Mouse (Mus musculus): ENCODE results near the gene Gm17660.
A peak's percentile ranks its signal among the peaks of the same experiment; 100 is the strongest.

Gm17660 gene

GRCm38 (mm10) chr5:104080736-104081135 lies 3.3 kb upstream of the Gm17660 start:
- DNase-seq (ENCODE audit: low read depth, low spot score) = no peak

GRCm38 (mm10) chr5:104076361-104076760 lies 1.0 kb downstream of the Gm17660 start:
- DNase-seq (ENCODE audit: low read depth, low spot score) = peak; percentile 35

- DNase-seq (ENCODE audit: low read depth, low spot score) = peak; percentile 71
Observed at GRCm38 (mm10) chr5:104074388-104074787, 3.0 kb downstream of the Gm17660 start.

GRCm38 (mm10) chr5:104073602-104074001 lies 3.8 kb downstream of the Gm17660 start:
- no peak for DNase-seq (ENCODE audit: low read depth, low spot score)

GRCm38 (mm10) chr5:104072272-104072886 lies 5.0 kb downstream of the Gm17660 start:
- DNase-seq (ENCODE audit: low read depth, low spot score) = peak; percentile 69

GRCm38 (mm10) chr5:104071048-104071447 lies 6.4 kb downstream of the Gm17660 start:
- DNase-seq (ENCODE audit: low read depth, low spot score) = no peak

- peak; percentile 73 for DNase-seq (ENCODE audit: low read depth, low spot score)
Observed at GRCm38 (mm10) chr5:104068751-104069150, 8.7 kb downstream of the Gm17660 start.

GRCm38 (mm10) chr5:104062773-104063551 lies 14.4 kb downstream of the Gm17660 start:
- DNase-seq (ENCODE audit: low read depth, low spot score) = no peak

GRCm38 (mm10) chr5:104061936-104062772 lies 15.3 kb downstream of the Gm17660 start:
- peak; percentile 10 for DNase-seq (ENCODE audit: low read depth, low spot score)

- peak; percentile 61 for DNase-seq (ENCODE audit: low read depth, low spot score)
Observed at GRCm38 (mm10) chr5:104060429-104060828, 17.0 kb downstream of the Gm17660 start.

- DNase-seq (ENCODE audit: low read depth, low spot score) = peak; percentile 7
Observed at GRCm38 (mm10) chr5:104059628-104060027, 17.8 kb downstream of the Gm17660 start.

- peak; percentile 27 for DNase-seq (ENCODE audit: low read depth, low spot score)
Observed at GRCm38 (mm10) chr5:104058021-104058420, 19.4 kb downstream of the Gm17660 start.

GRCm38 (mm10) chr5:104056295-104056694 lies 21.1 kb downstream of the Gm17660 start:
- peak; percentile 27 for DNase-seq (ENCODE audit: low read depth, low spot score)

GRCm38 (mm10) chr5:104055816-104056215 lies 21.6 kb downstream of the Gm17660 start:
- no peak for DNase-seq (ENCODE audit: low read depth, low spot score)

GRCm38 (mm10) chr5:104054938-104055337 lies 22.5 kb downstream of the Gm17660 start:
- no peak for DNase-seq (ENCODE audit: low read depth, low spot score)

- peak; percentile 27 for DNase-seq (ENCODE audit: low read depth, low spot score)
Observed at GRCm38 (mm10) chr5:104052956-104053355, 24.5 kb downstream of the Gm17660 start.

GRCm38 (mm10) chr5:104048139-104048538 lies 29.3 kb downstream of the Gm17660 start:
- DNase-seq (ENCODE audit: low read depth, low spot score) = peak; percentile 12

GRCm38 (mm10) chr5:104047200-104048105 lies 30.0 kb downstream of the Gm17660 start:
- DNase-seq (ENCODE audit: low read depth, low spot score) = peak; percentile 19

- DNase-seq (ENCODE audit: low read depth, low spot score) = peak; percentile 100
Observed at GRCm38 (mm10) chr5:104046256-104047199, 30.9 kb downstream of the Gm17660 start, which contains the start of gene Nudt9. TSS of gene Nudt9 (plus strand) at chr5:104046306.

GRCm38 (mm10) chr5:104043704-104044103 lies 33.7 kb downstream of the Gm17660 start:
- DNase-seq (ENCODE audit: low read depth, low spot score) = no peak
